Mouse (Mus musculus): ENCODE data around the gene Smim17.
"Not testable (repeated sequence)": the region's sequence is repeated elsewhere in the genome, so short reads cannot be mapped to it uniquely, and the experiment has no call there.

Smim17 gene

GRCm38 (mm10) chr7:6397996-6398975, at the start of gene Smim17:
Gene Smim17, plus strand, starts transcription at chr7:6398715.
- DNase-seq (ENCODE audit: low spot score in 2 of 2), result peak in 1 of 2 experiments; percentile 18

- DNase-seq (ENCODE audit: low spot score in 2 of 2), result no peak
Observed at GRCm38 (mm10) chr7:6358121-6358520, 40.4 kb upstream of the Smim17 start.

GRCm38 (mm10) chr7:6358937-6359590, 39.5 kb upstream of the Smim17 start:
- DNase-seq (ENCODE audit: low spot score in 2 of 2), result no peak

- no peak for DNase-seq (ENCODE audit: low spot score in 2 of 2)
Observed at GRCm38 (mm10) chr7:6360477-6361060, 37.9 kb upstream of the Smim17 start.

GRCm38 (mm10) chr7:6361756-6362155, 36.8 kb upstream of the Smim17 start:
- no peak for DNase-seq (ENCODE audit: low spot score in 2 of 2)

- DNase-seq (ENCODE audit: low spot score in 2 of 2), result peak; percentile 96 to 97
Observed at GRCm38 (mm10) chr7:6362268-6363046, 36.1 kb upstream of the Smim17 start.

GRCm38 (mm10) chr7:6363047-6363488, 35.4 kb upstream of the Smim17 start, which contains the start of gene Zfp78:
Gene Zfp78, plus strand, starts transcription at chr7:6363280.
- DNase-seq (ENCODE audit: low spot score in 2 of 2), result peak; percentile 78 to 86

- DNase-seq (ENCODE audit: low spot score in 2 of 2), result no peak
Observed at GRCm38 (mm10) chr7:6364761-6365160, 33.8 kb upstream of the Smim17 start.

- DNase-seq (ENCODE audit: low spot score in 2 of 2), result no peak
Observed at GRCm38 (mm10) chr7:6367185-6367584, 31.3 kb upstream of the Smim17 start.

- DNase-seq (ENCODE audit: low spot score in 2 of 2), result not testable (repeated sequence)
Observed at GRCm38 (mm10) chr7:6368146-6368545, 30.4 kb upstream of the Smim17 start.

- no peak for DNase-seq (ENCODE audit: low spot score in 2 of 2)
Observed at GRCm38 (mm10) chr7:6369460-6369859, 29.1 kb upstream of the Smim17 start.

- no peak for DNase-seq (ENCODE audit: low spot score in 2 of 2)
Observed at GRCm38 (mm10) chr7:6372993-6373392, 25.5 kb upstream of the Smim17 start.

GRCm38 (mm10) chr7:6378441-6378840, 20.1 kb upstream of the Smim17 start:
- DNase-seq (ENCODE audit: low spot score in 2 of 2), result no peak

- DNase-seq (ENCODE audit: low spot score in 2 of 2), result no peak
Observed at GRCm38 (mm10) chr7:6381431-6381830, 17.1 kb upstream of the Smim17 start.

GRCm38 (mm10) chr7:6383044-6383455, 15.5 kb upstream of the Smim17 start, which contains the start of gene Zfp28:
Gene Zfp28, plus strand, starts transcription at chr7:6383295.
- DNase-seq (ENCODE audit: low spot score in 2 of 2), result peak; percentile 91 to 94

GRCm38 (mm10) chr7:6384011-6384410, 14.5 kb upstream of the Smim17 start:
- DNase-seq (ENCODE audit: low spot score in 2 of 2), result no peak

- DNase-seq (ENCODE audit: low spot score in 2 of 2), result no peak
Observed at GRCm38 (mm10) chr7:6386995-6387394, 11.5 kb upstream of the Smim17 start.

GRCm38 (mm10) chr7:6388971-6389370, 9.5 kb upstream of the Smim17 start:
- no peak for DNase-seq (ENCODE audit: low spot score in 2 of 2)

- DNase-seq (ENCODE audit: low spot score in 2 of 2), result no peak
Observed at GRCm38 (mm10) chr7:6389449-6389848, 9.1 kb upstream of the Smim17 start.

GRCm38 (mm10) chr7:6410043-6410442, 11.5 kb downstream of the Smim17 start, which contains the start of gene Gm20715:
Gene Gm20715, plus strand, starts transcription at chr7:6410277.
- peak; percentile 80 to 89 for DNase-seq (ENCODE audit: low spot score in 2 of 2)

Data from spleen, postnatal 4 days (tissue).